Mouse (Mus musculus) olfactory bulb, adult 2 months (tissue): ENCODE data around the gene Uap1. TPM values are rescaled to one million over a fixed set of nuclear protein-coding genes. Genes with fewer than 3 reads are reported as not detected.

Source experiments
- H3K27ac ChIP-seq: fragments of 200-500 bp; 2 replicates; pipeline ENCODE4 v1.5.1; 2012; ENCODE audit warnings: low read depth, low read length; ENCODE audit not compliant: insufficient read depth
- H3K4me1 ChIP-seq: fragments of 200-500 bp; 2 replicates; pipeline ENCODE4 v1.6.1; 2012; ENCODE audit warnings: low read length; ENCODE audit not compliant: control insufficient read depth, insufficient read depth
- H3K4me3 ChIP-seq: fragments of 200-500 bp; 2 replicates; pipeline ENCODE4 v1.5.1; 2012; ENCODE audit warnings: mild to moderate bottlenecking, low read depth, low read length, moderate library complexity; ENCODE audit not compliant: insufficient read depth
- CTCF ChIP-seq: fragments of 200-500 bp; IDR thresholded peaks from 2 replicates; pipeline ENCODE4 v1.5.1; 2012; ENCODE audit warnings: low read depth, mild to moderate bottlenecking, low read length, moderate library complexity; ENCODE audit not compliant: insufficient read depth
- POLR2A ChIP-seq: fragments of 200-500 bp; IDR thresholded peaks from 2 replicates; pipeline ENCODE4 v1.6.1; 2012; ENCODE audit warnings: mild to moderate bottlenecking, low read depth, low read length, moderate library complexity; ENCODE audit not compliant: insufficient read depth
- WGBS: fragments of 180-500 bp; shearing (Covaris S2); methylation state at CpG from one replicate; pipeline ENCODE4 v1.1.7; 2018; 5-methylcytosine and 5-hydroxymethylcytosine counted together
- polyA plus RNA-seq: library from polyadenylated mRNA; stranded (reverse); fragments of >200 nt; gene quantifications from 2 replicates; pipeline ENCODE4 v1.2.4, GENCODE M21; 2012; ENCODE audit warnings: low replicate concordance; ENCODE audit not compliant: missing spikeins, insufficient read depth, insufficient read length

Gene Uap1
- polyA plus RNA-seq, 1 experiment, result not detected

DNA sequence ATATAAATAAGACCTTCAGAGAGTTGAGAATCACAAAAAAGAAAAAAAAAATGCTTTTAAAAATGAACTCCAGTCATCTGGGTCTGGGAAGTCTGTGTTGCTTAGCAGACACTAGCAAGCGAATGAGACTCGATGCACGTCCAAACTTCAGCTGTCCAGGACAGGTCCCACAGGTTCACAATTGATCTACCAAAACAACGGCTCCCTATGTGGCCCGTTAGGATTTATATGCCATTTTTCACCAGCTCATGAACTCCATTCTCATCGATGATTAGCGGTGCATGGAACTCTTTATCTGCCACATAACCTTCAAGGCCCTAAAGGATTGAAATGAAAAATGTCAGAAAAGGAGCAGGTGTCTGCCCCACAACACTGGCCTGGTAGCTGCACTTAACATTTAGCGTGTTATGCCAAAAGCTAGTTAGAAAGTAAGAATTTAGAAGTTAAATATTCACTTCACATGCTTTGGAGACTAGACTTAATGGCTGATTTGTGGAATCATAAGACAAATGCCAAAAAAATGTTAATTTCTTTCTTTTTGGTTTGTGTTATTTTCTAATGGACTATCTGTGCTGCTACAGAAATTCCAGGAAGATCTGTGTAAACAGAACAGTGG is 32.4 kb downstream of the Uap1 start:
- H3K4me3 ChIP-seq, result no peak overlapping the region
- 79% methylated on average over 8 of the region's 8 CpGs for WGBS
- no peaks in the 10 kb centered on the region for H3K4me1 ChIP-seq
- no peak overlapping the region for H3K27ac ChIP-seq
- TF ChIP-seq CTCF, result no peak
- TF ChIP-seq POLR2A, result no peak

DNA sequence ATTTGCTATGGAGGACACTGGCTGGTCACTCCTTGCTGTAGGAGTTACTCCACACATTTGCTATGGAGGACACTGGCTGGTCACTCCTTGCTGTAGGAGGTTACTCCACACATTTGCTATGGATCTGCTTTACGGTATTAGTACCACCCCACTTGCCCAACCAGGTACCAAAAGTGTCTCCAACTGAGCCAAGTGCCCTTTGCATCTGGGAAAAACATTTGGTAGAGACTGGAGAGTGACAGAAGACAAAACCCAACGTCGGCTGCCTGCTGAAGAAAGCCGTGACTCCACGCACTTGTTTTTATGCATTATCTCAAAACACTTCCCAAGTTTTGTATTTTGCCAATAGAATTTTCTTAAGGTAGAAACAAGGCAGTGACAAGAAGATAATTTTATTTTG is 33.1 kb downstream of the Uap1 start:
- H3K27ac ChIP-seq, result no peak overlapping the region
- H3K4me3 ChIP-seq, result no peak overlapping the region
- TF ChIP-seq POLR2A (no peak), CTCF (no peak)
- WGBS, result 92% methylated on average over 5 of the region's 5 CpGs
- no peaks in the 10 kb centered on the region for H3K4me1 ChIP-seq

GRCm38 (mm10) chr1:170136351-170137009 is 38.3 kb downstream of the Uap1 start:
- 15% methylated on average over 7 of the region's 7 CpGs for WGBS
- Histone ChIP-seq H3K27ac (no peak overlapping the region), H3K4me1 (no peaks in the 10 kb centered on the region), H3K4me3 (no peak overlapping the region)
- TF ChIP-seq CTCF, result peak; percentile 27; the same call in 1 of the 2 replicates
- no peak for TF ChIP-seq POLR2A

GRCm38 (mm10) chr1:170134264-170134663 is 40.5 kb downstream of the Uap1 start:
- WGBS, result 84% methylated on average over 8 of the region's 8 CpGs
- no peak overlapping the region for H3K4me3 ChIP-seq
- H3K4me1 ChIP-seq, result no peaks in the 10 kb centered on the region
- H3K27ac ChIP-seq, result no peak overlapping the region
- no peak for TF ChIP-seq POLR2A
- no peak for TF ChIP-seq CTCF

- H3K4me1 ChIP-seq, result no peaks in the 10 kb centered on the region
- H3K27ac ChIP-seq, result no peak overlapping the region
- 33% methylated on average over 3 of the region's 3 CpGs for WGBS
- H3K4me3 ChIP-seq, result no peak overlapping the region
- no peak for TF ChIP-seq POLR2A
- no peak for TF ChIP-seq CTCF
Measured at GRCm38 (mm10) chr1:170130962-170131361, 43.8 kb downstream of the Uap1 start.

GRCm38 (mm10) chr1:170124644-170125043 is 50.1 kb downstream of the Uap1 start:
- WGBS, result 70% methylated on average over 2 of the region's 2 CpGs

GRCm38 (mm10) chr1:170113616-170114015 is 61.1 kb downstream of the Uap1 start:
- H3K4me1 ChIP-seq, result no peaks in the 10 kb centered on the region
- no peak overlapping the region for H3K27ac ChIP-seq
- TF ChIP-seq CTCF, result no peak
- TF ChIP-seq POLR2A, result no peak
- WGBS, result 78% methylated on average over 6 of the region's 6 CpGs
- H3K4me3 ChIP-seq, result no peak overlapping the region

More at GRCm38 (mm10) chr1:170124644-170125043, 50.1 kb downstream of the Uap1 start:
- Histone ChIP-seq H3K27ac (no peak overlapping the region), H3K4me3 (no peak overlapping the region), H3K4me1 (no peaks in the 10 kb centered on the region)
- TF ChIP-seq CTCF (no peak), POLR2A (no peak)

DNA sequence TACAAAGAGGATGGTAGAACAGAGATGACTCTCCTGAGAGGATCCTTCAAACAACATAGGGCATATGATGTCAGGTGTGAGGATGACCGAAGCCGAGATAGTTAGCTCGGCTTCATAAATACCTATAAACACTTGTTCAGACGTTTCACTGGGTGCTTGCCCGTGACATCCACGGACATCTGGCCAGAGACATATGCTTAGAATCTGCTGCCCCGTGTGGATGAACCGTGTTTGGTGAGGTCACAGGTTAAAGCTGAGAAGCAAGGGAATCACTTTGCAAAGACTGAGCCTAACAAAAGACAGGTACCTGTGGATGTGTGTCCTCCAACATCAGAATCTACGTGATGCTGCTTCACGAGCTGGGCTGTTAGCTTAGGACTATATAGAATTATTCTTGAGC is 62.5 kb downstream of the Uap1 start:
- Histone ChIP-seq H3K4me1 (no peaks in the 10 kb centered on the region), H3K27ac (no peak overlapping the region), H3K4me3 (no peak overlapping the region)
- TF ChIP-seq CTCF (no peak), POLR2A (no peak)
- 97% methylated on average over 10 of the region's 10 CpGs for WGBS

- WGBS, result 86% methylated on average over 16 of the region's 16 CpGs
- Histone ChIP-seq H3K4me1 (no peaks in the 10 kb centered on the region), H3K4me3 (no peak overlapping the region), H3K27ac (no peak overlapping the region)
- no peak for TF ChIP-seq POLR2A
- no peak for TF ChIP-seq CTCF
Measured at GRCm38 (mm10) chr1:170111651-170112226, 63.0 kb downstream of the Uap1 start.
